Mouse (Mus musculus) CD4-positive, CD25-positive, alpha-beta regulatory T cell, adult 4 months (primary cell): Measurements from ENCODE around the gene Tcn2. TPM values are rescaled to one million over a fixed set of nuclear protein-coding genes. Genes with fewer than 3 reads are reported as not detected.
"Not testable (repeated sequence)": the region's sequence is repeated elsewhere in the genome, so short reads cannot be mapped to it uniquely, and the experiment has no call there.

Experiments
- ATAC-seq: one replicate; pipeline ENCODE4 v1.8.0; 2017
- polyA plus RNA-seq, 2 experiments: library from polyadenylated mRNA; unstranded; fragments of 100-300 nt; shearing (Covaris generic); gene quantifications; one replicate each; pipeline ENCODE4 v1.2.1; 2017

The Tcn2 gene
- 10 to 100 TPM; 28.0 to 31.2 TPM for polyA plus RNA-seq

- peak; percentile 93 for ATAC-seq
Observed at GRCm38 (mm10) chr11:3931511-3932211, at the start of gene Tcn2. Tcn2 (minus strand) TSS chr11:3932159.

- no peak for ATAC-seq
Observed at GRCm38 (mm10) chr11:3981536-3981935, 49.6 kb upstream of the Tcn2 start.

- ATAC-seq = no peak
Observed at GRCm38 (mm10) chr11:3978421-3978820, 46.5 kb upstream of the Tcn2 start.

- ATAC-seq = no peak
Observed at GRCm38 (mm10) chr11:3976678-3977077, 44.7 kb upstream of the Tcn2 start, which contains the start of gene 4930556J24Rik. 4930556J24Rik (minus strand) TSS chr11:3976778.

- ATAC-seq = no peak
Observed at GRCm38 (mm10) chr11:3974311-3974710, 42.4 kb upstream of the Tcn2 start.

- no peak for ATAC-seq
Observed at GRCm38 (mm10) chr11:3973081-3973480, 41.1 kb upstream of the Tcn2 start.

GRCm38 (mm10) chr11:3970361-3970760, 38.4 kb upstream of the Tcn2 start:
- no peak for ATAC-seq

GRCm38 (mm10) chr11:3969837-3970236, 37.9 kb upstream of the Tcn2 start:
- no peak for ATAC-seq

- no peak for ATAC-seq
Observed at GRCm38 (mm10) chr11:3964416-3965172, 32.6 kb upstream of the Tcn2 start.

GRCm38 (mm10) chr11:3963610-3964415, 31.9 kb upstream of the Tcn2 start, which contains the start of gene Pes1:
Pes1 (plus strand) TSS chr11:3963975.
- peak; percentile 93 for ATAC-seq

- ATAC-seq = peak; percentile 7
Observed at GRCm38 (mm10) chr11:3963155-3963554, 31.2 kb upstream of the Tcn2 start.

- no peak for ATAC-seq
Observed at GRCm38 (mm10) chr11:3961761-3962160, 29.8 kb upstream of the Tcn2 start.

- ATAC-seq = no peak
Observed at GRCm38 (mm10) chr11:3960901-3961300, 28.9 kb upstream of the Tcn2 start.

GRCm38 (mm10) chr11:3955371-3955770, 23.4 kb upstream of the Tcn2 start:
- not testable (repeated sequence) for ATAC-seq

GRCm38 (mm10) chr11:3954876-3955275, 22.9 kb upstream of the Tcn2 start:
- ATAC-seq = not testable (repeated sequence)

GRCm38 (mm10) chr11:3946386-3946785, 14.4 kb upstream of the Tcn2 start:
- no peak for ATAC-seq

GRCm38 (mm10) chr11:3941371-3941770, 9.4 kb upstream of the Tcn2 start:
- no peak for ATAC-seq

GRCm38 (mm10) chr11:3937321-3937874, 5.4 kb upstream of the Tcn2 start:
- ATAC-seq = no peak

GRCm38 (mm10) chr11:3936318-3936717, 4.4 kb upstream of the Tcn2 start:
- ATAC-seq = no peak

GRCm38 (mm10) chr11:3935135-3935534, 3.2 kb upstream of the Tcn2 start:
- no peak for ATAC-seq

- ATAC-seq = no peak
Observed at GRCm38 (mm10) chr11:3933756-3934285, 1.9 kb upstream of the Tcn2 start.

- ATAC-seq = no peak
Observed at GRCm38 (mm10) chr11:3930931-3931330, 1.0 kb downstream of the Tcn2 start.
